Mouse (Mus musculus): ENCODE results near the gene Lyrm1. TPM values are rescaled to one million over a fixed set of nuclear protein-coding genes. Genes with fewer than 3 reads are reported as not detected.

The Lyrm1 gene
- polyA plus RNA-seq, 1 experiment from 2014 or later: 10.7 TPM

DNA sequence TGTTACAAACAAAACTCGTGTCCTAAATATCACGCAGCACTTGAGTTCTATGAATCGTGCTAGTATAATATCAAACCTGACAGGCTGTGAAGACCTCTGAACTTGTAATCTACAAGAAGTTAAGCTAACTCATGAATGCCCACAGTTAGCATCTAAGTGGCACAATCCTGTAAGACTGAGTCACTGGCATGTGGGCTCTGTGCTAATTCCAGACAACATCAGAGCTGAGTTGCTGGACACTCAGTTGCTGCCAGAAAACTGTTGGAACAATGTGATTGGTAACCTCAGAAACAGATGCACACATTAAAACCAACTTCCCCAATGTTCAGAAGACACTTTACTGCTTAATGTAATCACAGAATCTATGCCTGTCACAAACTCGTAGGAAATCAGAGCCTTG, 7.8 kb upstream of the Lyrm1 start:
- DNase-seq (ENCODE audit: low spot score): no peak

DNA sequence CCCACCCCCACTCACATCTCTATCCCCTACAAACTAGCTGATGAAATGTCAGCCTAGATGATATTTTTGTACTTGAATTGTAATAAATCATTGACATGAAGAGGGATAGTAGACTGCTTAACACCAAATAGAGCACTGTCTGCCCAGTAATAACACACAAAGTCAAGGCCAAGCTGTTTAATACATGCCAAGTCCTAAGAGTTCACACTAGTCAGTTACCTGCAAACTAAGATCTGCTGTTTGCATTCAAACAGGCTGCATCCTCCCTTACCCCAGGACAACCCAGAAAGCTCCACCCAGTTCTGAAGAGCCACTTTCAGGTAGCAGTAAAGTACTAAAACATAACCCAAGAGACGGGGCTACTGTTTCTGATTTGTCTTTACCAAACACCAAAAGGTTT, 3.5 kb upstream of the Lyrm1 start:
- DNase-seq (ENCODE audit: low spot score): no peak

GRCm38 (mm10) chr7:119892742-119893141, 2.9 kb upstream of the Lyrm1 start:
- DNase-seq (ENCODE audit: low spot score): no peak

- DNase-seq (ENCODE audit: low spot score): no peak
Measured at GRCm38 (mm10) chr7:119894818-119895544, 680 bp upstream of the Lyrm1 start.

DNA sequence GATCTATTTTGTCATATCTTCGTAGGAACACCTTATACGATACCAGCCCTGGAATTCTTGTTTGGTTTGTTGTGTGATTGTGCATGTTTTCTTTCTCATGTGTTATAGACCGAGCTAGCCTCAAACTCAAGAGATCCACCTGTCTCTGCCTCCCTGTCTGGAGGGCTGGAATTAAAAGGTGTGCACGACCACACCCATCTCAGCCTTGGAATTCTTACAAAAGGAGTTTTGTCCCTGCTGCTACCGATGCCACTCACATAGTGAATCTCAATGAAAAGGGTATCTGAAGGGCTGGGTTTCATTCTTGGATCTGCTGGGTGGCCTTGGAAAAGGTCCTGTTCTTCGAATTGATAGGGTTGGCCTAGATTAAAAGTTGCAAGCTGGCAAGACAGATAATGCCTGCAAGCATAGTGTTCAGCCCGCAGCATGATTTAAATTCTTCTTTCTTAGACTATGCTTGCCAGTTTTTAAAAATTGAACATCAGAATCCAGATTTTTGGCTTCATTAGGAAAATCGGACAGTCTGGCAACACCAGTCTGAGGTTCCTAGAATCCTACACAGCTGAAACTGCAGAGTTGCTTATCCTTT, 2.0 kb downstream of the Lyrm1 start:
- no peak for DNase-seq (ENCODE audit: low spot score)

- DNase-seq (ENCODE audit: low spot score): no peak
Measured at GRCm38 (mm10) chr7:119898247-119898856, 2.7 kb downstream of the Lyrm1 start.

- no peak for DNase-seq (ENCODE audit: low spot score)
Measured at GRCm38 (mm10) chr7:119899386-119900057, 3.9 kb downstream of the Lyrm1 start.

GRCm38 (mm10) chr7:119906523-119907215, 11.0 kb downstream of the Lyrm1 start:
- DNase-seq (ENCODE audit: low spot score): no peak

DNA sequence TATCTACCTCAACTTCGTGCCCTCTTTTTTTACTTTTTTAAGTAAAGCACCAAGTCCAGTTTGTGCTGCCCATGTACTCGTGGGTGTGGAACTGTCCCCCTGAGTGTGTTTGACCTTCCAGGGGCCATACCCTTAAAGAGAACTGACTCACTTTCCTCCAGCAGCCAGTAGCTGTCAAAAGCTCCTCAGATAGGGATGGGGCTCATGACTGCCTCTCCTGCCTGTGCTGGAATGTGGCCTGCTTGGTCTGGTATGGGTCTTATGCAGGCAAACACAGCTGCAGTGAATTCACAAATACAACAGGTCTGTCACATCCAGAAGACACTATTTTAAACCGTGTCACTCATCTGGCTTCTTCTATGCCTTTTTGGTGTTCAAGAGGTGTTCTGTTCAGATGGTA, 16.1 kb downstream of the Lyrm1 start:
- no peak for DNase-seq (ENCODE audit: low spot score)

DNA sequence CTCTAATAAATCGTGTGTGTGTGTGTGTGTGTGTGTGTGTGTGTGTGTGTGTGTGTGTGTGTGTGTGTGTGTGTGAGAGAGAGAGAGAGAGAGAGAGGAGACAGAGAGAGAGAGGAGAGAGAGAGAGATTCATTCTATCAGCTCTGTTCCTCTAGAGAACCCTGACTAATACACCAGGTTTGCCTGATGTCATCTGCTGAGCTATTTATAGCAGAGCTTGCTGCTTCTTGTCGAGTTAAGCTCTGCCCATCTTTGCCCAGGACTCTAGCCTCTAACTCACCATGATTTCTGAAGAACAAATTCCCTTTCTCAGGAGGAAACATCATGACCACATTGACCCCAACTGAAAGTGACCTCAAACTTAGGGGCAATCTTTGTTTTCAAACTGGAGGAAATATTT, 24.8 kb downstream of the Lyrm1 start:
- DNase-seq (ENCODE audit: low spot score): no peak

DNA sequence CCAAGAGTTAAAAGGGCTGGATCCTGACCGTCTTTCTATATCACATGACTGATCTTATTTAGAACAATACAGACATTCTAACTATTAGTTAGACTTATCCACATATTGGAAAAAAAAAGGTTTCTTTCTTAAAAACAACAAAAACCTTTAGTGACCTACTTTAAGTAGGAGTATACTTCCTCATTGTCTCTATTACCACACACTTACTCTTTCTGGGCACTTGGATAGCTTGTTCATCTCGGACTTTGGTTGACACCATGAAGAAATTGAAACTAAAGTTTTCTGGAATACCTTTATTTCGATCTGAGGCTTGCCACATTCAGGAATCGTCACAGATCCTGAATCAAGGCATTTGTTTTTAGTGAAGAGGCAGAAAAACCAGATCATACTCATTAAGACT, 25.4 kb downstream of the Lyrm1 start:
- no peak for DNase-seq (ENCODE audit: low spot score)

DNA sequence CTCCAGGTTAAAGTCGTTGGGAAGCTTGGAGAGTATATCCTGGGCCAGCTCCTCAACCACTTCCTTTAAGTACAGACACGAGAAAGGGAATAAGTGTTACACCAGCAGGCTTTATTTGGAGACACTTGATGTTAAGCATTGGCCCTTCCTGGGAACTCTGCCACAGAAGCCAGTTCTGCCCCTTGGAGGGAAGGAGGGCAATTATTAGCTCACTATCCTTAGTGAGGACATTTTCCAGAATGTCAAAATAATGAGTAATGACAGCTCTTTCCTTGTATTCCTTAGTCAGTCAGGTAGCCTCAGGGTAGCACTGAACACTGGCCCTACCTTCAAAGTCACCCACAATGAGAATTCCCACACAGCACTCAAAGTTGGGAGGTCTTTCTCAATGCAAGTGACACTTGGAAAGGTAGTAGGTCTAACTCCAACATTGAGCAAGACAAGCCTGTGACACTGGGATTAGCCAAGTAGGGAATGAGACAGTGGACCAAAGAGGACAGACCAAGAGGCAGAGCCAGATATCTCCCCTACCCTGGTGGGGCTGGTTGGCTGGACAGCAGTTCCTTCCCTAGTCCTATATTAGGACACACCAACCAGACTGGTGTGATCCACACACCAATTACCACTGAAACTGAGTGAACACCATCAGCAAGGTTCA, 33.3 kb downstream of the Lyrm1 start:
- DNase-seq (ENCODE audit: low spot score): no peak

DNA sequence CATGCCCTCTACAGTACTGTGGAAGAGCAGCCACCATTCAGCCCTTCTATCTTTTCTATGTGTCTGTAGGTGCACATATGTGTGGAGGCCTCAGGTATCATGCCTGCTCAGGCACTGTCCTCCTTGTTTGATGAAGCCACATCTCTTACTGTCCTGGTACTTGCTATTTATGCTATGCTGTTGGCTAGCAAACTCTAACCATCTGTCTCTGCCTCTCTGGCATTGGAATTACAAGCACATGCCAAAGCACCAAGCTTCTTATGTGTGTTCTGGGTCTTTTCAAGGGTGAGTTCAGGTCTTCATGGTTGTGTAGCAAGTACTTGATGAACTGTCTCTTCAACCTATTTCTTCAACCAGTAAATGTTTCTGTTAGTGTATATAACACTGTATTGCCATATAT, 40.7 kb downstream of the Lyrm1 start:
- no peak for DNase-seq (ENCODE audit: low spot score)

DNA sequence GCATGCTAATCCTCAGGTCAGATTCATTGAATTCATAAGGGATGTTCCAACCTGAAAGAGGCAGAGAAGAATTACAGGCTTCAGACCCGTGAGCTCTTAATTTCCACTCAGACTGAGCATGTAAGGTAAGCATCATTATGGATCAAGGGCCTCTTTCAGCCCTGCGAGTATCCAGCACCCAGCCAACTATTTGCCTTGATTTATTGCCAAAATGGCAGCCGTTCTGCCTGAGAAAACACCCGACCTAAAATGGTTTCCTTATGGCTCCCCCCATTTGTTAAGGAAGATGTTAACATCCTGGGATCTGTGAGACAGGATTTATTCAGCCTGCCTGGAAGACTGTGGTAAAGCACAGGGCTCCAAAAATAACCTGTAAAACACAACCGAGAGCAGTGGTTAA, 41.4 kb downstream of the Lyrm1 start:
- DNase-seq (ENCODE audit: low spot score): no peak

- DNase-seq (ENCODE audit: low spot score): no peak
Measured at GRCm38 (mm10) chr7:119941569-119941968, 45.9 kb downstream of the Lyrm1 start.

GRCm38 (mm10) chr7:119954047-119954446, 58.4 kb downstream of the Lyrm1 start:
- DNase-seq (ENCODE audit: low spot score): no peak

DNA sequence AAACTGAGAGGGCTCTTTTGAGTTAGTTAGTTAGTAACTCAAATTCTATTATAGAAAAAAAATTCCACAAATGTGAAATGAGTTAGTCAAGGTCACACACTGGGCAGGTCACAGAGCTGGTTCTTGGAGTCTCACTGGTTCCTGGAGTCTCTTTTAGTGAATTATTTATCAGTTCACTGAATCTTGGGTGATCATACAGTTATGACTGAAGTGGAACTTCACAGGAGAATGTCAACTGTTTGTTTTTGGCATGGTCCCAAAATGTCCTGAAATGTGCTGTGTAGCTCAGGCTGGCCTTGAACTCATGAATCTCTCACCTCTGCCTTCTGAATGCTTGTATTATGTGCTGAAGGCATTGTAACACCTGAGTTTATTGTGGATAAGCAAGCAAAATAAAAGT, 61.8 kb downstream of the Lyrm1 start:
- no peak for DNase-seq (ENCODE audit: low spot score)

- no peak for DNase-seq (ENCODE audit: low spot score)
Measured at GRCm38 (mm10) chr7:119959091-119959490, 63.4 kb downstream of the Lyrm1 start.

GRCm38 (mm10) chr7:119959491-119959890, 63.8 kb downstream of the Lyrm1 start:
- DNase-seq (ENCODE audit: low spot score): no peak

GRCm38 (mm10) chr7:119960006-119960405, 64.3 kb downstream of the Lyrm1 start:
- DNase-seq (ENCODE audit: low spot score): no peak

- DNase-seq (ENCODE audit: low spot score): no peak
Measured at GRCm38 (mm10) chr7:119960546-119960945, 64.9 kb downstream of the Lyrm1 start.

Data from thymus, postnatal 0 days (tissue).